Mouse (Mus musculus) embryonic fibroblast, embryonic 13.5 days (primary cell): ENCODE measurements at regions not wholly inside any gene's neighbourhood (a gene's known extent, or its start where the extent isn't known, plus 50 kb on each side); places are given as distances from the start of the nearest gene placed in this dataset.

Experiments
- CTCF ChIP-seq: IDR thresholded peaks from 2 replicates; pipeline ENCODE4 v1.5.1; 2011; ENCODE audit warnings: mild to moderate bottlenecking, control low read depth, low read length, moderate library complexity, borderline replicate concordance; ENCODE audit not compliant: insufficient read depth
- POLR2A ChIP-seq: IDR thresholded peaks from 2 replicates; pipeline ENCODE4 v1.6.1; 2011; ENCODE audit warnings: low read depth, mild to moderate bottlenecking, control low read depth, low read length, moderate library complexity

DNA sequence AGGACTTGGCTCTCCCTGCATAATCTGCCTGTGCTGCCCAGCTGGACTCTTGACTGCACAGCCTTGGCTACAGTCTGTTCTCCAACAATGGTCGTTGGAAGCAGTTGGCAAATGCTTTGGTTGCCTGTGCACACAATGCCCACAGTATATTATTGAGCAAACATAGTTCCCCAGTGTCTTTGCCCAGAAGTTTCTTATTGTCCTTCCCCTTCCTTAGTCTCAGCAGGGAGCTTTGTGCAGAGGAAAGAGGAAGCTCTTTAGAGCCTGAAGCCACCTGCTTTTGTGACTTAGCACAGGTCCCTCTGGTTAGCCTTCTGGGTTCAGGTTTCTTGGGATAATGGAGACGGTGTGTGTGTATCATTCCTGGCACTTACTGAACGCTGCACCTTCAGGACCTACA, 80.9 kb upstream of the Id2 start:
- TF ChIP-seq POLR2A, result no peak
- no peak for TF ChIP-seq CTCF
